Mouse (Mus musculus): Measurements from ENCODE around the gene Plin4.

- peak; percentile 96 for TF ChIP-seq POLR2A (IDR thresholded peaks at IDR 0.05; ENCODE audit: insufficient read length, low read depth)
- TF ChIP-seq TCF12 (IDR thresholded peaks at IDR 0.05; ENCODE audit: insufficient read depth, poor library complexity, severe bottlenecking) = no peak
These were observed 30.5 kb downstream of the Plin4 start, which contains the start of gene Hdgfl2 for GRCm38 (mm10) chr17:56078880-56079795.

Data from myocyte (in vitro differentiated cells).